Mouse (Mus musculus): ENCODE results near the gene Srbd1. TPM values are rescaled to one million over a fixed set of nuclear protein-coding genes. Genes with fewer than 3 reads are reported as not detected.

Gene Srbd1
- polyA plus RNA-seq, 1 experiment from 2014 or later = 22.8 TPM

GRCm38 (mm10) chr17:86135835-86136234 is 9.1 kb downstream of the Srbd1 start:
- no peak overlapping the region for H3K4me3 ChIP-seq
- H3K4me1 ChIP-seq = no peaks in the 10 kb centered on the region
- ATAC-seq (ENCODE audit: insufficient number of reproducible peaks, insufficient read depth, low FRiP score, low TSS enrichment, low read depth) = no peak
- no peaks in the 10 kb centered on the region for H3K27me3 ChIP-seq
- H3K27ac ChIP-seq = no peak overlapping the region
- peaks cover 61% of the 10 kb centered on the region for H3K36me3 ChIP-seq
- H3K9me3 ChIP-seq = no peaks in the 10 kb centered on the region
- no peak overlapping the region for H3K4me2 ChIP-seq
- H3K9ac ChIP-seq = no peak overlapping the region
- 76% methylated on average over 10 of the region's 10 CpGs for WGBS

DNA sequence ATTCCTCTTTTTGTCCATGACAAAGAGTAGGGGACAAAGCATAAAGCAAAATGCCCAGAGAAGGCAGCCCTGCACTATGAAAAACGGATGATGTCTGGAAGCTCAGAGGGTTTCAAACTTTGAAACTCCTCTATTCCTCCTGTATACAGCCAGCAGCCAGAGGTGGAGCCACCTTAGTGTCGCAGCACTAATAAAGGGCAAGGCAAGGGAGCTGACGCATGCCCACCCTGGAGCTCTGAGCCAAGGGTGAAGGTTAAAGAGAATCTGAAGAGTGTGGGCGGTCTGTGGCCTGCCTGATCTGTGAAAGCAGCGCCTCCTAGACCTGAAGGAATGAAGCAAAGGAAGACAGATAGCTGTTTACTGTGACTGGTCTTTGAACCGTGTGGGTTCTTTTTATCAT is 10.5 kb downstream of the Srbd1 start:
- H3K9me3 ChIP-seq = no peaks in the 10 kb centered on the region
- no peak for ATAC-seq (ENCODE audit: insufficient number of reproducible peaks, insufficient read depth, low FRiP score, low TSS enrichment, low read depth)
- no peaks in the 10 kb centered on the region for H3K4me1 ChIP-seq
- H3K36me3 ChIP-seq = peaks cover 74% of the 10 kb centered on the region
- no peaks in the 10 kb centered on the region for H3K27me3 ChIP-seq
- H3K27ac ChIP-seq = no peak overlapping the region
- WGBS = 86% methylated on average over 6 of the region's 6 CpGs
- H3K4me2 ChIP-seq = no peak overlapping the region
- H3K4me3 ChIP-seq = no peak overlapping the region
- H3K9ac ChIP-seq = no peak overlapping the region

DNA sequence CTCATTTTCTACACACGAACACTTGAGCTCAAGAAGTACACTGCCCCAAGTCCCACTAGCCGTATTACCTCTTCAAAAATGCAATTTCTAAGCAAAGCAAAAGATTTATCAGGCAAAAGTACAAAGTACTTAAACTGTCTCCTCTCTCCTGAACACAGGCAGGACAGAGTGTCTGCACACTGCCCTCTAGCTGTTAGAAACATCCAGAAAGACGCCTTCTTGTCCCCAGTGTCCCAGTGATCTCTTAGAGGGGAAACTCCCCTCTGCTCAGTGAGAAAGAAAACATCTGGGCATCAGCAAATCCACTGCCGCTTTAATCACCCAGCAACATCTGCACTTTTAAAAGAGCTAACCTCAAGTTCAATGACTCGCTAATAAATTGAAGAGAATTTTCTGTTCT is 12.4 kb downstream of the Srbd1 start:
- Histone ChIP-seq H3K4me1 (no peaks in the 10 kb centered on the region), H3K9ac (no peak overlapping the region), H3K36me3 (peaks cover 71% of the 10 kb centered on the region), H3K27me3 (no peaks in the 10 kb centered on the region), H3K9me3 (no peaks in the 10 kb centered on the region), H3K27ac (no peak overlapping the region), H3K4me2 (no peak overlapping the region), H3K4me3 (no peak overlapping the region)
- 66% methylated on average over 5 of the region's 5 CpGs for WGBS
- no peak for ATAC-seq (ENCODE audit: insufficient number of reproducible peaks, insufficient read depth, low FRiP score, low TSS enrichment, low read depth)

DNA sequence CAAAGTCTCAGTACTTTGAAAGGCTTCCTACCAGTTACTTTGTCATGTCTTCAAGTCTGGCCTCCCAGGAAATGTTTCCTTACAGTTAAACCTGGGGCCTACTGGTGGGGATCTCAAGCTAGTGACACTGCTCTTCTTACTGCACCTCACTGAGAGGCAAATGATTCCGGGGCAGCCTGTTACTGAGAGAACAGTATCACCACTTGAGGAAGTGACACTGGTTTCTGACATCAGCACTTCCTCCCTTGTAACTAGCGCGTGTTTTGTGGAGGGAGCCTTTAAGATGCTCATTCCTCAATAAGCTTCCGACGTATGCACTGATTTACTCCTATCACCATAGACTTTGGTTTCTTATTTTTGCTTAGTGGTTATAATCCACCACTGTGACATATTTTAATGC is 16.8 kb downstream of the Srbd1 start:
- Histone ChIP-seq H3K36me3 (peaks cover 52% of the 10 kb centered on the region), H3K27me3 (no peaks in the 10 kb centered on the region), H3K4me1 (no peaks in the 10 kb centered on the region), H3K4me2 (no peak overlapping the region), H3K9ac (no peak overlapping the region), H3K4me3 (no peak overlapping the region), H3K9me3 (no peaks in the 10 kb centered on the region), H3K27ac (no peak overlapping the region)
- no peak for ATAC-seq (ENCODE audit: insufficient number of reproducible peaks, insufficient read depth, low FRiP score, low TSS enrichment, low read depth)
- 93% methylated on average over 5 of the region's 5 CpGs for WGBS

DNA sequence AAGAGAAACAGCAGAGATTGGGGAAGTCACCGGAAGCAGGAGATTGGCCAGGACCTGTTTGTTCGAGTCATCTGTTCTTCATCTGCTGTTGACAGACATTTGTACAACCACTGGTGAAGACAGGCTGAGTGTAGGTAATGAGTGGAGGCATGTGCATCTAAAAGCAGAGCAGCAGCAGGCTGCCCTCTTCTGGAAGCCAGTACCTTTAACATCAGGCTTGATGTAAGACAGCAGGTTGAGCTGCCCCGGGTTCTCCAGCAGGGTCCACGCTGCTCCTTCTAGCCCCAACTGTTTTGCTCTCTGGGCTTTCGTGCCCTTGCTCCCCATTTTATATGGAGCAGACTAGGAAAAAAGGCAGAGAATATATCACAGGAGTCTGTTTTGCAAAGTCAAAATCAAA is 19.1 kb downstream of the Srbd1 start:
- H3K9ac ChIP-seq = no peak overlapping the region
- no peaks in the 10 kb centered on the region for H3K27me3 ChIP-seq
- peaks cover 58% of the 10 kb centered on the region for H3K36me3 ChIP-seq
- 55% methylated on average over 5 of the region's 5 CpGs for WGBS
- H3K9me3 ChIP-seq = no peaks in the 10 kb centered on the region
- H3K27ac ChIP-seq = no peak overlapping the region
- no peak overlapping the region for H3K4me2 ChIP-seq
- no peaks in the 10 kb centered on the region for H3K4me1 ChIP-seq
- ATAC-seq (ENCODE audit: insufficient number of reproducible peaks, insufficient read depth, low FRiP score, low TSS enrichment, low read depth) = no peak
- H3K4me3 ChIP-seq = no peak overlapping the region

- H3K27me3 ChIP-seq = no peaks in the 10 kb centered on the region
- WGBS = 89% methylated on average over 3 of the region's 3 CpGs
- H3K27ac ChIP-seq = no peak overlapping the region
- no peaks in the 10 kb centered on the region for H3K4me1 ChIP-seq
- no peak for ATAC-seq (ENCODE audit: insufficient number of reproducible peaks, insufficient read depth, low FRiP score, low TSS enrichment, low read depth)
- no peaks in the 10 kb centered on the region for H3K9me3 ChIP-seq
- no peak overlapping the region for H3K4me3 ChIP-seq
- no peak overlapping the region for H3K9ac ChIP-seq
- H3K36me3 ChIP-seq = peaks cover 45% of the 10 kb centered on the region
- no peak overlapping the region for H3K4me2 ChIP-seq
These were observed 21.8 kb downstream of the Srbd1 start for GRCm38 (mm10) chr17:86123146-86123545.

DNA sequence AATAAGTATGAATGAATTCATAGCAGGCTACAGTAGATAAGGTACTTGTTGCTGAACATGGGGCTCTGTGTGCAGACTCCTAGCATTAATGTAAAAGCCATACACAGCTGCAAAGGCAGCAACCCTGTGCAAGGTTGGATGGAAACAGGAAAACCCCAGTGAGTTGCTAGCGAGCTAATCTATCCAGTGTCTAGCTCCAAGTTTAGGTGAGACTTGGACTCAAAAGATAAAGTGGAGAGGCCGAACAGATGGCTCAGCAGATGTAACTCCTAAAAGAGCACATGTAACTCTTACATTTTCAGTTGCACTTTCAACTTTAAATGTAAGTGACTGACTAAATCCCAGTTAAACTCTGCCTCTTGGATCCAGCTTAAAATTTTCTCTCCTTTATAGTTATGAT is 48.1 kb downstream of the Srbd1 start:
- no peak overlapping the region for H3K4me3 ChIP-seq
- no peaks in the 10 kb centered on the region for H3K27me3 ChIP-seq
- 81% methylated on average over 2 of the region's 2 CpGs for WGBS
- H3K4me1 ChIP-seq = peaks cover 4% of the 10 kb centered on the region; the same call in 1 of the 2 replicates
- H3K9ac ChIP-seq = no peak overlapping the region
- no peak overlapping the region for H3K4me2 ChIP-seq
- H3K9me3 ChIP-seq = no peaks in the 10 kb centered on the region
- H3K27ac ChIP-seq = no peak overlapping the region
- ATAC-seq (ENCODE audit: insufficient number of reproducible peaks, insufficient read depth, low FRiP score, low TSS enrichment, low read depth) = no peak
- peaks cover 28% of the 10 kb centered on the region for H3K36me3 ChIP-seq

DNA sequence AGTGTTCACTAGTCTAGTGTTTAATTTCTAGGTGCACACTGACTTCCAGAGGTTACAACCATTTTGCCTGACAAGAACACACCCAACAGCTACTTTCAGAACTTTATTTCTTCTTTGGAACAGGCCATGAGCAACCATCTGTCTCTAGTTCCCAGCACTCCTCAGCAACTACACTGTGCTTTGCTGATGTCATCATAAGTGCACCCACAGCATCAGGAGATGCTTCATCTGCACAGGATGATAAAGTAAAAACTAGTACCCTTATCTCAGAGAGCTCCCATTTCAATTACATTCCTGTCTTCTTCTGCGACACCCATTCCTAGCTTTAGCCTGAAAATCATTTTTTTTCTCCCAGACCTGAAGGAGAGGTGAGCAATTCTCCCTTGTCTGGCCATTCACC is 51.9 kb downstream of the Srbd1 start:
- H3K9me3 ChIP-seq = no peaks in the 10 kb centered on the region
- peaks cover 17% of the 10 kb centered on the region for H3K36me3 ChIP-seq
- H3K4me3 ChIP-seq = no peak overlapping the region
- 96% methylated on average over 1 of the region's 1 CpGs for WGBS
- no peak overlapping the region for H3K27ac ChIP-seq
- H3K4me1 ChIP-seq = peaks cover 13% of the 10 kb centered on the region
- no peaks in the 10 kb centered on the region for H3K27me3 ChIP-seq
- no peak overlapping the region for H3K4me2 ChIP-seq
- H3K9ac ChIP-seq = no peak overlapping the region
- no peak for ATAC-seq (ENCODE audit: insufficient number of reproducible peaks, insufficient read depth, low FRiP score, low TSS enrichment, low read depth)

- Histone ChIP-seq H3K36me3 (peaks cover 11% of the 10 kb centered on the region), H3K4me2 (no peak overlapping the region), H3K27ac (no peak overlapping the region), H3K4me3 (no peak overlapping the region), H3K9ac (no peak overlapping the region), H3K4me1 (peaks cover 13% of the 10 kb centered on the region), H3K9me3 (no peaks in the 10 kb centered on the region), H3K27me3 (no peaks in the 10 kb centered on the region)
- no peak for ATAC-seq (ENCODE audit: insufficient number of reproducible peaks, insufficient read depth, low FRiP score, low TSS enrichment, low read depth)
- WGBS = 50% methylated on average over 1 of the region's 1 CpGs
These were observed 53.3 kb downstream of the Srbd1 start for GRCm38 (mm10) chr17:86091631-86092030.

DNA sequence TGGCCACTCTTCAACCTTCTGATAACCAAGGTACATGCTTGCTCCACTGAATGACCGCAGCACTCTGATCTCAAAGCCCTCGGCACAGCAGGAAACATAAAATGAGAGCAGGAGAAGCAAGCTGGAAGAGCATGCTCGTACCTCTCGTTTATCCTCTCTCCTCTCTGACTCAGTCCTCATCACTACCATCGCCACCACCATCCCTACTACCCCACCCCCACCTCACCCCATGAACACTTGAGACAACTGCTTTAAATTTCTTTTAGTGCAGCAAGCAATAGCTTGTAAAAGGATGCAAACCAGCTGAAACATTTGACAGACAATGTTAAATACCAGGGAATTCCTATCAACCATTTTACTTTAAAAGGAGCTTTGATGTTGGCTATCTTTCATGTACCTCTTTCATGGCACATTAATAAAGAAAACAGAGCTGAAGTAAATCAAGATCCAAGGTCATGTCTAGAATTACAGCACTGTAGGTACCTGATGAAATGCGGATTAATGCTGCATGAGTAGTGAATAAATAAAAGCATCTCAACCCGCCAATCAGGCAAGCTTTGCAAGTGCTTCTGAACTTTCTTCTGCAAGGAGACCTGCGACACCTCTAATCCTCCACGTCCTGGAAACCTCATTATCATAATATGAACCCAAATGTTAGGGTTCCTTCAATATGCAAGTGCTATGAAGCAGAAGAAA is 54.9 kb downstream of the Srbd1 start:
- Histone ChIP-seq H3K4me1 (peaks cover 13% of the 10 kb centered on the region), H3K9me3 (no peaks in the 10 kb centered on the region), H3K36me3 (peaks cover 1% of the 10 kb centered on the region; the same call in 1 of the 2 replicates), H3K4me2 (no peak overlapping the region), H3K27ac (no peak overlapping the region), H3K9ac (no peak overlapping the region), H3K4me3 (no peak overlapping the region), H3K27me3 (no peaks in the 10 kb centered on the region)
- WGBS = 48% methylated on average over 9 of the region's 9 CpGs
- ATAC-seq (ENCODE audit: insufficient number of reproducible peaks, insufficient read depth, low FRiP score, low TSS enrichment, low read depth) = no peak

DNA sequence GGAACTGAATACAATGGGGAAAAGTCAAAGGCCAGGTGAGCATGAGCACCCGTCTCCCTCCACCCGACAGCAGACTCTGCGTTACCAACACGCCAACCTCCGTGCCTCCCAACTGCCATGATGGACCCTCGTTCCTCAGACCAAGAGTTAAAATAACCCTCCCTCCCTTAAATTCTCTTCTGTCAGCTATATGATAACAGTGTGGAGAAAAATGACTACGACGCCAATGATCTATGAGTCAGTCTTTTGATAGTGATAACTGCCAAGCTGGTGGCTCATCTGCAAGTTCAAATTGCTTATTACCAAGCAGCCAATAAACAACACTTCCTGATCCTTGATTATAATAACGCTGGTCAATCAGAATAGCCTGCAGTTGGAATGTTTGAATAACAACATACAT is 57.1 kb downstream of the Srbd1 start:
- Histone ChIP-seq H3K27me3 (no peaks in the 10 kb centered on the region), H3K9me3 (no peaks in the 10 kb centered on the region), H3K27ac (no peak overlapping the region), H3K4me2 (no peak overlapping the region), H3K36me3 (no peaks in the 10 kb centered on the region), H3K4me3 (no peak overlapping the region), H3K9ac (no peak overlapping the region), H3K4me1 (peaks cover 16% of the 10 kb centered on the region)
- WGBS = 92% methylated on average over 9 of the region's 9 CpGs
- ATAC-seq (ENCODE audit: insufficient number of reproducible peaks, insufficient read depth, low FRiP score, low TSS enrichment, low read depth) = no peak

- Histone ChIP-seq H3K27me3 (no peaks in the 10 kb centered on the region), H3K4me1 (peaks cover 14% of the 10 kb centered on the region), H3K9ac (no peak overlapping the region), H3K4me2 (no peak overlapping the region), H3K36me3 (no peaks in the 10 kb centered on the region), H3K4me3 (no peak overlapping the region), H3K9me3 (no peaks in the 10 kb centered on the region), H3K27ac (no peak overlapping the region)
- no peak for ATAC-seq (ENCODE audit: insufficient number of reproducible peaks, insufficient read depth, low FRiP score, low TSS enrichment, low read depth)
- 68% methylated on average over 4 of the region's 4 CpGs for WGBS
These were observed 58.8 kb downstream of the Srbd1 start for GRCm38 (mm10) chr17:86086191-86086590.

Data from embryonic facial prominence, embryonic 13.5 days (tissue).